Mouse (Mus musculus) erythroid progenitor cell, adult 5-6 weeks (primary cell): Measurements from ENCODE around the gene Gm20388. TPM values are rescaled to one million over a fixed set of nuclear protein-coding genes. Genes with fewer than 3 reads are reported as not detected.
"Not testable (repeated sequence)": the region's sequence is repeated elsewhere in the genome, so short reads cannot be mapped to it uniquely, and the experiment has no call there.

ENCODE experiments used
- ATAC-seq: replicated peaks from 2 replicates; pipeline ENCODE4 v1.8.0; 2016; ENCODE audit warnings: moderate number of reproducible peaks, mild to moderate bottlenecking, moderate TSS enrichment, inconsistent platforms; ENCODE audit not compliant: poor library complexity, low FRiP score, severe bottlenecking
- total RNA-seq, 2 experiments: library from RNA; stranded (forward) in 1 of 2; stranded (reverse) in 1 of 2; fragments of 150-400 nt in 1 of 2; fragments of 186-747, 209-891 nt in 1 of 2; gene quantifications; 2 replicates each; pipeline versions ENCODE4 v1.2.3 to v1.2.4; 2015 to 2017; ENCODE audit warnings: low replicate concordance in 2 of 2

Gm20388 gene
- total RNA-seq, 2 experiments from 2014 or later: 4.2 TPM; not detected in 1

DNA sequence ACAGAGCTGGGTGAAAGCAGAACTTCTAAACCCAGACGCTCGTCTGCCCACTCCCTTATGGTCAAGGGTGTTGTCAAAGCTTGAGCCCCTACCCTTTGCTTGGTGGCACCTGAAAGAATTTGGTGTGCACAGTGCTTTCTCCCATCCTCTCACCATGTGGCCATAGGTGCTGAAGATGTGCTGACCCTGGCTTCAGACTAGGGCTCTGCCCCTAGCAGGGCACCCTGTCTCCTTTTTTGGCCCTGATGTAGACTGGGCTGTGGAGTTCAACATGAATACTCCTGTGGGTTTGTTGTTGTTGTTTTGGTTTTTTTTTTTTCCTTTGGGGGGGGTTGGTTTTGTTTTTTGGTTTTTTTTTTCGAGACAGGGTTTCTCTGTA, 3512.1 kb downstream of the Gm20388 start:
- peak; percentile 39; the same call in 1 of the 2 replicates for ATAC-seq

DNA sequence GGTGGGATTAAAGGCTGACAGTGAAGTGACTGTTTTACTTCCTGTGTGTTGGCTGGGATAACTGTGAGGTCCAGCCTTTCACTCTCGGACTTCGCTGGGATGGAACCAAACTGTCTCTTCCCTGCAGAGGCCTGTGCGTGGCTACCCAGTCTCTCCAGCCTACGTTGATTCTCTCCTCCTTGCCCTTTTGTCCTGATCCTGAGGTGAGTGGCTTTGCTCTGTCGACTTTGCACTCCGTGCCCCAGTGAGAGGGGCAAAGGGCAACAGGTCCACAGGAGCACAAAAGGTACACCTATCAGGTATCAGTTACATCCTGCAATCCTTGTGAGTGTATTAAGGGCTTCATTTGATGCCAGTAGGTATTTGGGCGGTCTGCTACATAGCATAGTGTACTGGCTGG, 3512.8 kb downstream of the Gm20388 start, which contains the start of gene Def8:
TSS of gene Def8 (plus strand) at position 87 of the 400 bp plus-strand sequence.
- no peak for ATAC-seq

DNA sequence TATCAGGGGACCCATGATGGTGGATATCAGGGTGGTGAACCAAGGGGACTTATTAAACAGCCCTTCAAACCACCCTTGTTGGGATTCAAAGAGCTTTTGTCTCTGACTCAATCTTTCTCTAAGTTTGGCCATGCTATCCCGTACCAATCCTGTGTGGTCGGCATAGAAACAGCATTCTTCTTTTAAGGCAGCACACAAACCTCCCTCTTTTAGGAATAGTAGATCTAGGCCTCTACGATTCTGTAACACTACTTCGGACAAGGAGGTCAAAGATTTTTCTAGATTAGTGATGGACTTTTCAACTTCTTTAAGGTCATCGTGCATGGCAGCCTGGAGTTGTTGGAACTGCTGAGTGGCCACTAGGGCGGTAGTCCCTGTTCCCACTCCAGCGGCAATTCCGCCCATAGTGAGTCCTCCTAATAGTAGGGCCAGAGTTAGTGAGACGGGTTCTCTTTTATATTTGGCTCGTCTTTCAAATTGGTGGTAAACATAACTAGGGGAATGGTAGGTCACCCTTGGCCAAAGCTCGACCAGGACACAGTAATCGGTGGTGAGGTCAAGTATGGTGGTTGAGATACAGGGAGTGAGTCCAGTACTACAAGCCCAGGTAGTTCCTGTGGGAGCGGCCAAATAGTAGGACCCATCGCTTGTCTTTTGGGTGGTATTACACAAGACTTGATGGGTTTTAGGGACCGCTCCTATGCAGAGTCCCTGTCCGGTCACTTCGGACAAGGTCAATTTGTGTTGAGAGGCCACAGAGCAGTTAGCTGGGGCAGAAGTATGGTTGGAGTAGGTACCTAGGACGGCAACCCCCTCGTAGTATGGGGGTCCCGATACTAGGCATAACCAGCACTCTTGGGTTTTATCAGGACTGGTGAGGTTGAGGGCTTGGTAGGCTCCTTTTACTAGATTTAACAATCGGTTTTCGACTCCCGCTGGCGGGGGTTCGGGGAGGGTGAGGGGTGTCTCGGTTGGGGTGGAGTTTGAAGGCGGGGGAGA, 3516.2 kb downstream of the Gm20388 start:
- ATAC-seq: no peak

- ATAC-seq: no peak
Measured at GRCm38 (mm10) chr8:123427639-123428275, 3517.1 kb downstream of the Gm20388 start.

GRCm38 (mm10) chr8:123428343-123428893, 3517.8 kb downstream of the Gm20388 start:
- ATAC-seq: no peak

DNA sequence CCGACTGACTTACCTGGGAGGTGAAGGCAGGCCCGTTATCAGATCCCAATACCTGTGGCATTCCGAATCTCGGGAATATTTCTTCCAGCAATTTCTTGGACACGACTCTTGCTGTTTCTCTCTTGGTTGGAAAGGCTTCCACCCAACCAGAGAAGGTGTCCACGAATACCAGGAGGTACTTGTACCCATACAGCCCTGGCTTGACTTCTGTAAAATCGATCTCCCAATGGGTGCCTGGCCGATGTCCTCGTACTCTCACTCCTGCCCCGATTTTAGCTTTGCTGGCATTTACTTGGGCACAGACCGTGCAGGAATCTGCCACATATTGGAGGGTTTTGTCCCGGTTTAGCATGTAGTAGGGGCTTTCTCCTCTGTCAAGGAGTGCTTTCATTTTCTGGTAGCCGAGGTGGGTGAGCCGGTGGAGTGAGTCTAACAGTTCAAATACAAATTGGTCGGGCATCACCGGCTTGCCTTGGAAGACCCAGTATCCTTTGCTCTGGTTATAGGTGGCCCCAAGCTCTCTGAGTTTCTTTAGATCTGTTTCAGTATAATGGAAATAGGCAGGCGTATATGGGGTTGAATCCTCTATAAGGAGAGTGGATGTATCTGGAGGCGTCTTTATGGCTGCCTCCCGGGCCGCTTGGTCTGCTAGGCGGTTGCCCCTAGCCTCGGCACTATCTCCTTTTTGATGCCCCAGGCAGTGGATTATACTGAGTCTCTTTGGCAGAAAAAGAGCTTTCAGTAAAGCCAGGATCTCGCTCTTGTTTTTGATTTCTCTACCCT, 3518.5 kb downstream of the Gm20388 start:
- ATAC-seq: no peak

- ATAC-seq: not testable (repeated sequence)
Measured at GRCm38 (mm10) chr8:123429722-123430013, 3519.0 kb downstream of the Gm20388 start.

DNA sequence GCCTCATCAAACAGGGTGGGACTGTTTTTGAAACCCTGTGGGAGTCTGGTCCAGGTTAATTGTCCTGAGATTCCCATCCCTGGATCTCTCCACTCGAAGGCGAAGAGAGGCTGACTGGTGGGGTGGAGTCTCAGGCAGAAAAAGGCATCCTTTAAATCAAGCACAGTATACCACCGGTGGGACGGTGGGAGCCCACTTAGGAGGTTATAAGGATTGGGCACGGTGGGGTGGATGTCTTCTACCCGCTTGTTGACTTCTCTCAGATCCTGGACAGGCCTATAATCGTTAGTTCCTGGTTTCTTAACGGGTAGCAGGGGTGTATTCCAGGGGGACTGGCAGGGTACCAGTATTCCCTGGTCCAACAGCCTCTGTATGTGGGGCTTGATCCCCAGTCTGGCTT, 3520.3 kb downstream of the Gm20388 start:
- ATAC-seq: not testable (repeated sequence)

DNA sequence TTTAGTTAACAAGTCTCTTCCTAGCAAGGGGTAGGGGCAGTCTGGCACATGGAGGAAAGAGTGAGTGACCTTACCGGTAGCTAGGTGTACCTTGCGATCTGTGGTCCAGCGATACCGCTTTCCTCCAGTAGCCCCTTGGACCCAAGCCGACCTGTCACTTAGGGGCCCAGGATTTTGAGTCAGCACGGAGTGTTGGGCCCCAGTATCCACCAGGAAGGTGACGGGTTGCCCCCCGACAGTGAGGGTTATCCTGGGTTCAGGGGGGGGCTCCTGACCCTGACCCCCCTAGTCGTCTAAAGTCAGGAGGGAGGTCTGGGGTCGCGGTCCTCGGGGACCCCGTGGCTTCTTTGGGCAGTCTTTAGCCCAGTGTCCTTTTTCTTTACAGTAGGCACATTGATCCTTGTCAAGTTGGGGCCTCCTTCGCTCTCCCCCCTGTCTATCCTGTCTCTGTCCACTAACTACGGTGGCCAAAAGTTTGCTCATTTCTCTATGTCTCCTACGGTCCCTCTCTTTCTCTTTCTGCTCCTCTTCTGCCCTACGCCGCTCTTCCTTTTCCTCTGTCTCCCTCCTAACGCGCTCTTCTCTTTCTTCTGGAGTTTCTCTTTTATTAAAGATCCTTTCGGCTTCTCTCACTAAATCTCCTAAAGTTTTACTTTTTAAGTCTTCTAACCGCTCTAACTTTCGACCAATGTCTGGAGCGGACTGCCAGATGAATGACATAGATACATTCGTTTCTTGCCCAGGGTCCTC, 3521.2 kb downstream of the Gm20388 start:
- ATAC-seq: no peak

DNA sequence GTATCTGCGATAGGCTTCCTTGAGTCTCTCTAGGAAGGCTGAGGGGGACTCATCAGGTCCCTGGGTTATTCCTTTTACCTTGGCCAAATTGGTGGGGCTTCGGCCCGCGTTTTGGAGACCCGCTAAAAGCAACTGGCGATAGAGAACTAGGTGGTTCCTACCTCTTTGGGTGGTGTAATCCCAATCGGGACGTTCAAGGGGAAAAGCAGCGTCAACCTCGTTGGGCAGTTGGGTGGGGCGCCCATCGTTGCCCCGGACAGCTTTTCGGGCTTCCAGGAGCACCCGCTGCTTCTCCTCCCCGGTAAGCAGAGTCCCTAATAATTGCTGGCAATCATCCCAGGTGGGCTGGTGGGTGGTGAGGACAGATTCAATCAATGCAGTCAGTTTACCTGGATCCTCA, 3521.7 kb downstream of the Gm20388 start:
- no peak for ATAC-seq

GRCm38 (mm10) chr8:123433241-123433974, 3522.8 kb downstream of the Gm20388 start:
- ATAC-seq: not testable (repeated sequence)

DNA sequence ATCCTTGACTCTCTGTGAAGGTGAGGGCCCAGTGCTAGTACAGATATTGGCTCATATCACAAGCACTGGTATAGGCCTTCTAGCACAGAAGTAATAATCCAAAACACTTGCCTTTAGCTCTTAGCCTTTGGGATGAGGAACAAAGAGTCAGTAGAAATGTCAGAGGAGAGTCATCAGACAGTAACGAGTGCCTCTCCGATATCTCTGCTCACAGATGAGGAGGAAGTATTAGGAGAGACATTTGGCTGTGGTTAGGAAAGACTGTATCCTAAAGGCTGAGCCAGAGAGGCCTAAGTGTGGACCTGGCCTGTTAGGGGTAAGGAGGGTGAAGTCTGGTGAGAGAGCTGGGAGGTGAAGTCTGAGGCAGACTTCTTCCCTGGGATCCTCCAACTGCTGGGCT, 3531.1 kb downstream of the Gm20388 start:
- ATAC-seq: no peak

- no peak for ATAC-seq
Measured at GRCm38 (mm10) chr8:123442351-123442750, 3531.7 kb downstream of the Gm20388 start.

GRCm38 (mm10) chr8:123442871-123443575, 3532.4 kb downstream of the Gm20388 start:
- peak; percentile 98 for ATAC-seq

GRCm38 (mm10) chr8:123443576-123443921, 3532.9 kb downstream of the Gm20388 start:
- no peak; the same call in 1 of the 2 replicates for ATAC-seq

DNA sequence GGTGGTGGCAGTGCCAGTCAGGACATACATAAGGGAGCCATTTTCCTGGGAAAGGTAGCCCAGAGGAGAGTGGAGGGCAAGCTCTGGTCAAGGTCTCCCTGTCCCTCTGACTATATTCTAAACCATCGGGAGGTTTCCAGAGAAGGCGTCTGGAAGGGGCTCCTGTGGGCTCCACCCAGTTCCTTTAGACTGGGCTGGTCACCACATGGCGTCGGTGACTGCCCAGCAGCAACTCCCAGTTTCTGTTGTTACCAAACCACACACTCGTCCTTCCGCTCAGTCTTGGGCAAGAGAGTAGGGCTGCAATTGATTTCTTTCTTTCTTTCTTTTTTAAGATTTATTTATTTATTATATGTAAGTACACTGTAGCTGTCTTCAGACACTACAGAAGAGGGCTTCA, 3533.5 kb downstream of the Gm20388 start:
- no peak for ATAC-seq

- no peak for ATAC-seq
Measured at GRCm38 (mm10) chr8:123445981-123446380, 3535.3 kb downstream of the Gm20388 start.

DNA sequence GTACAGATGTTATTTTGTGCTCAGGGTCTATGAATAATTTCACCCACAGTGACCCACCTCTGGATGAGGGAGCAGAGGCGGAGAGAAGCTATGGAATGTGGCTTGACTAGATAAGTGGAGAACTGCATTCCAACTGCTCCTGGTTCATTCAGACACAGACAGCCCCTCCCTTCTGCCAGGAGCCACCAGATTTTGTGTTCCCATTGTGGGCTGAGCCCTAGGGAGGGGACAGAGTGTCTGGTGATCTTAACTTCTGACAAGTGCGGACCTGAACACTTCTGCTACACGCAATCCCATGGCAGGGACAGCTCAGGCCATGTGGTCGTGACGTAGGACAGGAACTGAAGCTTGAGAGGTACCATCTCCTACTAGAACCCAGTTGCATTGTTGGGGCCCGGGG, 3536.2 kb downstream of the Gm20388 start:
- no peak for ATAC-seq
